Mouse (Mus musculus) E14TG2a.4 (cell line): ENCODE measurements around the gene Prf1.

Source experiments
- CTCF ChIP-seq: conservative IDR thresholded peaks from 2 replicates; pipeline ENCODE4 v1.5.1; 2014; ENCODE audit warnings: low read length
- POU5F1 ChIP-seq: IDR thresholded peaks from 2 replicates; pipeline ENCODE4 v1.6.1; 2014; ENCODE audit warnings: low read length, borderline replicate concordance

GRCm38 (mm10) chr10:61334545-61334944, 36.9 kb downstream of the Prf1 start:
- TF ChIP-seq CTCF (no peak), POU5F1 (no peak)
